Mouse (Mus musculus): ENCODE results near the gene Trpm7. TPM values are rescaled to one million over a fixed set of nuclear protein-coding genes. Genes with fewer than 3 reads are reported as not detected.
"Not testable (repeated sequence)": the region's sequence is repeated elsewhere in the genome, so short reads cannot be mapped to it uniquely, and the experiment has no call there.

The Trpm7 gene
- polyA plus RNA-seq, 1 experiment from 2014 or later: 64.0 TPM

GRCm38 (mm10) chr2:126882711-126883110 lies 6.7 kb upstream of the Trpm7 start:
- H3K36me3 ChIP-seq; H3K27me3 ChIP-seq; H3K4me3 ChIP-seq; H3K4me1 ChIP-seq; H3K27ac ChIP-seq; H3K9ac ChIP-seq; H3K9me3 ChIP-seq; H3K4me2 ChIP-seq; ATAC-seq (ENCODE audit: insufficient number of reproducible peaks, insufficient read depth, low FRiP score, low TSS enrichment, low read depth): not testable (repeated sequence)
- WGBS: 68% methylated on average over 2 of the region's 2 CpGs

GRCm38 (mm10) chr2:126877991-126878390 lies 2.0 kb upstream of the Trpm7 start:
- Histone ChIP-seq H3K27ac (no peak overlapping the region), H3K27me3 (no peaks in the 10 kb centered on the region), H3K4me2 (no peak overlapping the region), H3K9ac (no peak overlapping the region), H3K36me3 (no peaks in the 10 kb centered on the region), H3K4me1 (peaks cover 7% of the 10 kb centered on the region), H3K9me3 (no peaks in the 10 kb centered on the region), H3K4me3 (no peak overlapping the region)
- no peak for ATAC-seq (ENCODE audit: insufficient number of reproducible peaks, insufficient read depth, low FRiP score, low TSS enrichment, low read depth)
- WGBS: 93% methylated on average over 1 of the region's 1 CpGs

GRCm38 (mm10) chr2:126875516-126875835 lies 554 bp downstream of the Trpm7 start:
- H3K4me3 ChIP-seq: peak overlapping the region; percentile 84
- no peaks in the 10 kb centered on the region for H3K27me3 ChIP-seq
- H3K36me3 ChIP-seq: no peaks in the 10 kb centered on the region
- H3K9ac ChIP-seq: peak overlapping the region; percentile 94
- H3K9me3 ChIP-seq: no peaks in the 10 kb centered on the region
- H3K4me2 ChIP-seq: peak overlapping the region; percentile 74
- WGBS: under 1% methylated on average over 18 of the region's 18 CpGs
- H3K4me1 ChIP-seq: peaks cover 7% of the 10 kb centered on the region
- peak overlapping the region; percentile 99 for H3K27ac ChIP-seq
- ATAC-seq (ENCODE audit: insufficient number of reproducible peaks, insufficient read depth, low FRiP score, low TSS enrichment, low read depth): peak; percentile 38; the same call in 1 of the 2 replicates

GRCm38 (mm10) chr2:126874809-126875515 lies 1.1 kb downstream of the Trpm7 start:
- 21% methylated on average over 13 of the region's 13 CpGs for WGBS

GRCm38 (mm10) chr2:126866301-126866700 lies 9.7 kb downstream of the Trpm7 start:
- Histone ChIP-seq H3K27ac (no peak overlapping the region), H3K4me2 (no peak overlapping the region), H3K9me3 (no peaks in the 10 kb centered on the region), H3K9ac (no peak overlapping the region), H3K4me1 (no peaks in the 10 kb centered on the region), H3K27me3 (no peaks in the 10 kb centered on the region), H3K4me3 (no peak overlapping the region), H3K36me3 (no peaks in the 10 kb centered on the region)
- WGBS: 81% methylated on average over 1 of the region's 1 CpGs
- ATAC-seq (ENCODE audit: insufficient number of reproducible peaks, insufficient read depth, low FRiP score, low TSS enrichment, low read depth): no peak

More at GRCm38 (mm10) chr2:126874809-126875515, 1.1 kb downstream of the Trpm7 start:
- H3K4me2 ChIP-seq: peak overlapping the region; percentile 74
- H3K9me3 ChIP-seq: no peaks in the 10 kb centered on the region
- H3K4me3 ChIP-seq: peak overlapping the region; percentile 84
- peaks cover 7% of the 10 kb centered on the region for H3K4me1 ChIP-seq
- H3K36me3 ChIP-seq: no peaks in the 10 kb centered on the region
- H3K9ac ChIP-seq: peak overlapping the region; percentile 94
- ATAC-seq (ENCODE audit: insufficient number of reproducible peaks, insufficient read depth, low FRiP score, low TSS enrichment, low read depth): no peak
- H3K27me3 ChIP-seq: no peaks in the 10 kb centered on the region
- peak overlapping the region; percentile 99 for H3K27ac ChIP-seq

- Histone ChIP-seq H3K4me3 (no peak overlapping the region), H3K27ac (no peak overlapping the region), H3K27me3 (no peaks in the 10 kb centered on the region), H3K9ac (no peak overlapping the region), H3K4me1 (no peaks in the 10 kb centered on the region), H3K9me3 (no peaks in the 10 kb centered on the region), H3K4me2 (no peak overlapping the region), H3K36me3 (no peaks in the 10 kb centered on the region)
- WGBS: 90% methylated on average over 10 of the region's 10 CpGs
- ATAC-seq (ENCODE audit: insufficient number of reproducible peaks, insufficient read depth, low FRiP score, low TSS enrichment, low read depth): no peak
Measured at GRCm38 (mm10) chr2:126865501-126866199, 10.4 kb downstream of the Trpm7 start.

GRCm38 (mm10) chr2:126865026-126865425 lies 11.0 kb downstream of the Trpm7 start:
- WGBS: 93% methylated on average over 3 of the region's 3 CpGs
- ATAC-seq (ENCODE audit: insufficient number of reproducible peaks, insufficient read depth, low FRiP score, low TSS enrichment, low read depth): no peak
- H3K36me3 ChIP-seq: no peaks in the 10 kb centered on the region
- no peak overlapping the region for H3K4me2 ChIP-seq
- no peak overlapping the region for H3K4me3 ChIP-seq
- H3K27ac ChIP-seq: no peak overlapping the region
- no peak overlapping the region for H3K9ac ChIP-seq
- H3K9me3 ChIP-seq: no peaks in the 10 kb centered on the region
- H3K4me1 ChIP-seq: no peaks in the 10 kb centered on the region
- H3K27me3 ChIP-seq: no peaks in the 10 kb centered on the region

- H3K27ac ChIP-seq: no peak overlapping the region
- H3K4me1 ChIP-seq: no peaks in the 10 kb centered on the region
- H3K9ac ChIP-seq: no peak overlapping the region
- H3K9me3 ChIP-seq: no peaks in the 10 kb centered on the region
- 93% methylated on average over 4 of the region's 4 CpGs for WGBS
- peaks cover 42% of the 10 kb centered on the region for H3K36me3 ChIP-seq
- H3K4me3 ChIP-seq: no peak overlapping the region
- no peaks in the 10 kb centered on the region for H3K27me3 ChIP-seq
- H3K4me2 ChIP-seq: no peak overlapping the region
- no peak for ATAC-seq (ENCODE audit: insufficient number of reproducible peaks, insufficient read depth, low FRiP score, low TSS enrichment, low read depth)
Measured at GRCm38 (mm10) chr2:126844751-126845150, 31.3 kb downstream of the Trpm7 start.

GRCm38 (mm10) chr2:126838848-126839247 lies 37.2 kb downstream of the Trpm7 start:
- ATAC-seq (ENCODE audit: insufficient number of reproducible peaks, insufficient read depth, low FRiP score, low TSS enrichment, low read depth): no peak
- H3K4me3 ChIP-seq: no peak overlapping the region
- WGBS: 90% methylated on average over 5 of the region's 5 CpGs
- no peaks in the 10 kb centered on the region for H3K9me3 ChIP-seq
- H3K27ac ChIP-seq: no peak overlapping the region
- H3K36me3 ChIP-seq: peaks cover 64% of the 10 kb centered on the region
- H3K9ac ChIP-seq: no peak overlapping the region
- H3K4me1 ChIP-seq: no peaks in the 10 kb centered on the region
- H3K27me3 ChIP-seq: no peaks in the 10 kb centered on the region
- no peak overlapping the region for H3K4me2 ChIP-seq

GRCm38 (mm10) chr2:126817414-126817813 lies 58.6 kb downstream of the Trpm7 start:
- Histone ChIP-seq H3K4me1 (no peaks in the 10 kb centered on the region), H3K4me3 (no peak overlapping the region), H3K9ac (no peak overlapping the region), H3K9me3 (no peaks in the 10 kb centered on the region), H3K36me3 (peaks cover 45% of the 10 kb centered on the region), H3K4me2 (no peak overlapping the region), H3K27ac (no peak overlapping the region), H3K27me3 (no peaks in the 10 kb centered on the region)
- WGBS: 82% methylated on average over 2 of the region's 2 CpGs
- no peak for ATAC-seq (ENCODE audit: insufficient number of reproducible peaks, insufficient read depth, low FRiP score, low TSS enrichment, low read depth)

- no peaks in the 10 kb centered on the region for H3K4me1 ChIP-seq
- H3K4me2 ChIP-seq: no peak overlapping the region
- H3K4me3 ChIP-seq: no peak overlapping the region
- no peak for ATAC-seq (ENCODE audit: insufficient number of reproducible peaks, insufficient read depth, low FRiP score, low TSS enrichment, low read depth)
- no peaks in the 10 kb centered on the region for H3K27me3 ChIP-seq
- H3K9me3 ChIP-seq: no peaks in the 10 kb centered on the region
- no peak overlapping the region for H3K9ac ChIP-seq
- H3K27ac ChIP-seq: no peak overlapping the region
- H3K36me3 ChIP-seq: peaks cover 49% of the 10 kb centered on the region
- WGBS: 92% methylated on average over 4 of the region's 4 CpGs
Measured at GRCm38 (mm10) chr2:126816644-126817347, 59.2 kb downstream of the Trpm7 start.

GRCm38 (mm10) chr2:126815822-126816221 lies 60.2 kb downstream of the Trpm7 start:
- Histone ChIP-seq H3K9me3 (no peaks in the 10 kb centered on the region), H3K27ac (no peak overlapping the region), H3K4me3 (no peak overlapping the region), H3K4me2 (no peak overlapping the region), H3K9ac (no peak overlapping the region), H3K36me3 (peaks cover 49% of the 10 kb centered on the region), H3K4me1 (no peaks in the 10 kb centered on the region), H3K27me3 (no peaks in the 10 kb centered on the region)
- ATAC-seq (ENCODE audit: insufficient number of reproducible peaks, insufficient read depth, low FRiP score, low TSS enrichment, low read depth): no peak
- WGBS: 44% methylated on average over 1 of the region's 1 CpGs
